Comparison of ENCODE assay signal across 9 mouse cellular contexts in the genomic region with DNA sequence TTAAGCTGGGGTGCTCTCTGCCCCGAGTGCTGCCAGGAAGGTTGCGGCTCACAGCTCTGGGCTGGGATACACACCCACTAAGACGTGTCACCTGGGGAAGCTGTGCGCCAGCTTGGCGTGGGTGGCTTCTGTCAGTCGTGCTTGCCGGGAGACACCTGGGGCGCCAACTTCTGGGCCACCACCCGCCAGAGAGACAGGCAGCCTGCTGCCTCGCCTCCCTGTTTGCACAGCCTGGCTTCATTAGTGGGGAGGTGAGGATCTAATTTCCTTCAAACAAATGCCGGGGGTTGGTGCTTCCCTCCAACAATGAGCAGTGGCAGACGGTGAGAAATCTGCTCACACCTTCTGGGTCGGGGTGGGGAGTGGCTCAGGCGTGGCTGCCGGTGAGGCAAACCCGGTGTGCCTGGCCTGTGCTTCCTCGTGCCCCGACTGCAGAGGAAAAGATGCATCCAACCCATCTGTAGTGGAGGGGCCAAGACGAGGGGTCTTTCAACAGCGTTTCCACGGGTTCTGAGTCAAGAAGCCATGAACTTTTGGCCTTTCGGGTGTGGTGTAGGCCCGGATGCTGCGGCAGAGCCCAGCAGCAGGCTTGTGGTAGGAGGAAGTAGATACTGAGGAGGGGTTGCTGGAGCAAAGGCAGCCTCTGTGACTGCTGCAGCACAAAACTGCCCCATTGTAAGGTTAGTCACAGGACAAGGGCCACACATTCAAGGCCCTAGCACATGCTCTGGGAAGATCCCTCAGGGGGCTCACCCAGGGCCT.
DNase-seq lines count a peak whose midpoint lies in the region; ATAC-seq and TF ChIP-seq lines count a peak whose summit lies in the region.
"Had no signal": no experiment of that assay in that cellular context is flagged by ENCODE, and none has a peak within 500 bp of the region (broad histone marks: within the 10 kb centered on the region; RNA-seq: fewer than 3 reads in every experiment).

No protein-coding gene starts in this region.

- WGBS in kidney, embryonic 15.5 days: 22% methylated on average over 24 of the region's 24 CpGs
- 28% methylated on average over 24 of the region's 24 CpGs for WGBS in kidney, adult 2 months
- 10% methylated on average over 24 of the region's 24 CpGs for WGBS in spleen, adult 2 months
- WGBS in midbrain, postnatal 0 days: 76% methylated on average over 24 of the region's 24 CpGs

- peaks cover 8% of the 10 kb centered on the region; the same call in 1 of the 2 replicates for H3K4me1 ChIP-seq in kidney, embryonic 15.5 days
- H3K4me1 ChIP-seq in kidney, adult 2 months (ENCODE audit: control insufficient read depth, insufficient read depth, low read length): no peaks in the 10 kb centered on the region
- peaks cover 11% of the 10 kb centered on the region; the same call in 1 of the 2 replicates for H3K4me1 ChIP-seq in spleen, adult 2 months (ENCODE audit: control insufficient read depth, insufficient read depth, insufficient read length)
- 0 out of 2 replicates have a peak, but pooled peaks cover 2% of the 10 kb centered on the region for H3K4me1 ChIP-seq in midbrain, postnatal 0 days (ENCODE audit: insufficient read depth, low read length)
- H3K4me1 ChIP-seq: midbrain, embryonic 12.5 days had no signal

- no peaks in the 10 kb centered on the region for H3K36me3 ChIP-seq in kidney, embryonic 15.5 days
- no peaks in the 10 kb centered on the region for H3K36me3 ChIP-seq in kidney, adult 2 months (ENCODE audit: control insufficient read depth, insufficient read depth, low read length)
- H3K36me3 ChIP-seq in spleen, adult 2 months (ENCODE audit: control insufficient read depth, insufficient read depth, low read length): no peaks in the 10 kb centered on the region
- no peaks in the 10 kb centered on the region for H3K36me3 ChIP-seq in midbrain, postnatal 0 days (ENCODE audit: insufficient read depth, low read length)
- H3K36me3 ChIP-seq: midbrain, embryonic 12.5 days had no signal

- peak; percentile 40 for ATAC-seq in kidney, embryonic 15.5 days (replicated peaks; ENCODE audit: low FRiP score)
- no peak for ATAC-seq in midbrain, postnatal 0 days (ENCODE audit: low FRiP score)

- no peak overlapping the region for H3K4me3 ChIP-seq in kidney, embryonic 15.5 days (replicated peaks)
- no peak overlapping the region for H3K4me3 ChIP-seq in kidney, adult 2 months (ENCODE audit: insufficient read depth, low read depth, low read length)
- H3K4me3 ChIP-seq in spleen, adult 2 months (ENCODE audit: extremely low read depth, insufficient read depth, insufficient read length): peak overlapping the region; percentile 35; the same call in 1 of the 2 replicates
- H3K4me3 ChIP-seq in midbrain, postnatal 0 days (ENCODE audit: low read depth, low read length): no peak overlapping the region
- H3K4me3 ChIP-seq: midbrain, embryonic 12.5 days had no signal

- H3K9me3 ChIP-seq in kidney, embryonic 15.5 days (replicated peaks): no peaks in the 10 kb centered on the region
- no peaks in the 10 kb centered on the region for H3K9me3 ChIP-seq in midbrain, postnatal 0 days (ENCODE audit: low read length)
- H3K9me3 ChIP-seq: midbrain, embryonic 12.5 days had no signal

- no peak for TF ChIP-seq CTCF in kidney, adult 2 months (conservative IDR thresholded peaks at IDR 0.05; ENCODE audit: insufficient read depth, insufficient read length, low read depth, low read length)
- no peak for TF ChIP-seq CTCF in spleen, adult 2 months (IDR thresholded peaks at IDR 0.05; ENCODE audit: extremely low read depth, insufficient read depth, insufficient read length, insufficient replicate concordance)
- no peak for TF ChIP-seq CTCF in midbrain, postnatal 0 days (IDR thresholded peaks at IDR 0.05)

- DNase-seq in kidney, adult 2 months: no peak
- peak; percentile 68 for DNase-seq in T-cell, adult 2 months (ENCODE audit: low spot score)
- DNase-seq in left cerebral cortex, adult 8-10 months (ENCODE audit: low spot score in 2 of 2): peak; percentile 34 to 83
- peak; percentile 28 to 59 for DNase-seq in spleen, adult 2 months (ENCODE audit: low read depth in 1 of 2, low spot score in 2 of 2)
- no peak for DNase-seq in testis, postnatal 14 days (ENCODE audit: low spot score)
- DNase-seq in ovary, postnatal 36 days (ENCODE audit: low spot score): no peak
- DNase-seq in midbrain, postnatal 0 days (ENCODE audit: low spot score): no peak

- H3K27me3 ChIP-seq in kidney, embryonic 15.5 days: no peaks in the 10 kb centered on the region
- no peaks in the 10 kb centered on the region for H3K27me3 ChIP-seq in kidney, adult 2 months (replicated peaks; ENCODE audit: control insufficient read depth, insufficient read depth, low read length)
- no peaks in the 10 kb centered on the region for H3K27me3 ChIP-seq in spleen, adult 2 months (ENCODE audit: control insufficient read depth, insufficient read depth, low read length)
- H3K27me3 ChIP-seq in midbrain, postnatal 0 days (ENCODE audit: insufficient read depth, low read length): no peaks in the 10 kb centered on the region

- TF ChIP-seq POLR2A in kidney, adult 2 months (IDR thresholded peaks at IDR 0.05; ENCODE audit: low read depth, low read length): no peak
- no peak for TF ChIP-seq POLR2A in spleen, adult 2 months (IDR thresholded peaks at IDR 0.05; ENCODE audit: low read depth, low read length)

- H3K9ac ChIP-seq in kidney, embryonic 15.5 days: no peak overlapping the region
- no peak overlapping the region for H3K9ac ChIP-seq in midbrain, postnatal 0 days (replicated peaks; ENCODE audit: low read length, poor library complexity, severe bottlenecking)
- H3K9ac ChIP-seq: midbrain, embryonic 12.5 days had no signal

- no peak overlapping the region for H3K27ac ChIP-seq in kidney, embryonic 15.5 days
- H3K27ac ChIP-seq in kidney, adult 2 months (ENCODE audit: insufficient read depth, low read depth, low read length): no peak overlapping the region
- peak overlapping the region; percentile 32; the same call in 1 of the 2 replicates for H3K27ac ChIP-seq in spleen, adult 2 months (ENCODE audit: insufficient read depth, low read length)
- no peak overlapping the region for H3K27ac ChIP-seq in midbrain, postnatal 0 days (ENCODE audit: low read depth, low read length)
- H3K27ac ChIP-seq: midbrain, embryonic 12.5 days had no signal

- H3K4me2 ChIP-seq in kidney, embryonic 15.5 days: no peak overlapping the region
- H3K4me2 ChIP-seq in midbrain, postnatal 0 days (ENCODE audit: low read depth, low read length, poor library complexity, severe bottlenecking): no peak overlapping the region
- H3K4me2 ChIP-seq: midbrain, embryonic 12.5 days had no signal

Comparison
In these comparisons a context has a peak if more than half of its experiments do, and no peak if none do; other contexts are left out.
1. DNase-seq: peak in T-cell, adult 2 months (single experiment), left cerebral cortex, adult 8-10 months (2 of 2) and spleen, adult 2 months (2 of 2); none in kidney, adult 2 months (single experiment), testis, postnatal 14 days (single experiment), ovary, postnatal 36 days (single experiment) and midbrain, postnatal 0 days (single experiment).